Mouse (Mus musculus) ZHBTc4 (cell line): ENCODE measurements at regions not wholly inside any gene's neighbourhood (a gene's known extent, or its start where the extent isn't known, plus 50 kb on each side); places are given as distances from the start of the nearest gene placed in this dataset.

ENCODE experiments used
- DNase-seq: peaks from one replicate; pipeline ENCODE4 v3.0.0-alpha.2; 2011; ENCODE audit warnings: low read depth, low spot score

DNA sequence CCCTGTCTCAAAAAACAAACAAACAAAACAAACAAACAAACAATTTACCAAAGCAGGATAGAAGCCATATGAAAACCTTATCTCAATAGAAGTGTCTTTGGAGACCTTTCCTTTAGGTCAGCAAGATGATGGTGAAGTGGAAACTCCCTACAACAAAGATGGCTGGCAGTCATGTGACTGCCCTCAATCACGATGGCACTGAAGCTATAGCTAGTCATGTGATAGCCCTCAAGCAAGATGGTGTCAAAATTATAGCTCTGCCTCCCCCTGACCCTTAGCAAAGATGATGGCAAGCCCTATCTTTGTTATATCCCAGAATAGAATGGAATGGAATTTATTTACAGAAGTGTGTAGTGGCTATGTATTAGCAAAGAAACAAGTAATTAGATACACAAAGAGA, 423.2 kb downstream of the 1810013L24Rik start:
- peak; percentile 53 for DNase-seq

DNA sequence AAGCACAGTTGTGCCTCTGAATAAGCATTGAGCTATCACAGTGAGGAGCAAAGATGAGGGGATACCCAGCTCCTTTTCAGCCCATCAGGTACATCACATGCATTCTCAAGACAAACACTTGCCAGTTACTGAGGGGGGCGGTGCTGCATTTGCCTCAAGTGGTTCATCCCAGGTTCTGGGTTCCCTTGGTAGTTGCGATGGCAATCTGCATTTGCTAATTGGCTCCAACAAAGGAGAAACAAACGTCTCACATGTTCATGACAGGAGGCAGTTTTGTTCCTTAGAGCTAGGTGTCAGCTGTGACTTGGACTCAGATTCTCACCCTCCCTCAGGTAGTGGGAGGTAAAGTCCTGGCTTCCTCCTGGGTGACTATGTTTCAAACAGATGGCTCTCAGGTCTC, 425.5 kb downstream of the 1810013L24Rik start:
- peak; percentile 59 for DNase-seq

DNA sequence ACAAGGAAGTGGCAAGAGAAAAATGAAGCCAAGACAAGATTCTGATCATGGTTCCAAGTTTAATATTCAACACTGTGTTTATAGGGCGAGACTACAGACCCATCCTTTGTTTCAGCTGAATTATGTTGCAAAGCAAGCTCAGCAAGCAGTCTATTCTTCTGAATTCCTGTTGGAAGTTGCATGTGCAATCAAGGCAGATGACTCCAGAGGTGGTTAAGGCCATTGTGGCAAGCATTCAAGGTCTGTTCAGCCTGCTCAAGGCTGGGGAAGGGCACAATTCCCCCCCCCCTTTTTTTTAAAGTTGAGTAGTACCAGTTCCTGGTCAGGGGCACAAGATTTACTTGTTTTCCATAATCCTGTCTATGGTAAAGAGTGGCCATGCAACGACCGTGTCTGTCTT, 431.1 kb downstream of the 1810013L24Rik start:
- DNase-seq = peak; percentile 32

DNA sequence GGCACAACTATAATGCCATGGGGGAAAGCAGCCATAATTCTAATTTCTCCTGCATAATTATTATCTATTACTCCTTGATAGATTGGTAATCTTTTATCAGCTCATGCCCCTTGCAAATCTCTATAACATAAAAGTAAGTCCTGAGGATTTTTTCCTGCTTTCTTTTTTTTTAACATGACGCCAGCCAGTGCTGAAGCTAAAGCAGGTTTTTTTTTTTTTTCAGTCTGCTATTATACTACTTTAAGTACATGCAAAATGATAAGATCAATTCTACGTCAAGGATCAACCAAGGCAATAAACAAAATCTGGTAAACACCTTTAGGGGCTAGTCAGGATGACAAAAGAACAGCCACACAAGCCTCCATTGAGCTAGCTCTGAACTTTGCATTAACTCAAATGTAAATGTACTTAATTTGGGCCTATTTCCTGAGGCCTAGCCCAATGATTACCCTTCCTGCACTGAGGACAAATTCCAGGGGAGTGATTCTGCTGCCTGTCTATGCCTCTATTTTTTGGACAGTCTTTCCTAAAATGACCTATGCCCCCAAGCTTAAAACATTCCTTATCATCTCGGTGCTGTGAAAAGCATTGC, 434.8 kb downstream of the 1810013L24Rik start:
- peak; percentile 86 for DNase-seq

DNA sequence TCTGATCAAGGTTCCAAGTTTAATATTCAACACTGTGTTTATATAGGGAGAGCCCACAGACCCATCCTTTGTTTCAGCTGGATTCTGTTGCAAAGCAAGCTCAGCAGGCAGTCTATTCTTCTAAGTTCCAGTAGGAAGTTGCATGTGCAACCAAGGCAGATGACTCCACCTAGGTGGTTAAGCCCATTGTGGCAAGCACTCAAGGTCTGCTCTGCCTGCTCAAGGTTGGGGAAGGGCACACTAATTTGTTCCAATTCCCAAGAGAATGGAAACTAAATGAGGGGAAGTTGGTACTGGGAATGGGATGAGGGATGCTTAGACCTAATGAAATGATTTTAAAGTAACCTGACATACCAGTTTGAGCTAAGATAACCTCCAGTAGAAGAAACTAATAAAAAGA, 437.3 kb downstream of the 1810013L24Rik start:
- DNase-seq = peak; percentile 92

DNA sequence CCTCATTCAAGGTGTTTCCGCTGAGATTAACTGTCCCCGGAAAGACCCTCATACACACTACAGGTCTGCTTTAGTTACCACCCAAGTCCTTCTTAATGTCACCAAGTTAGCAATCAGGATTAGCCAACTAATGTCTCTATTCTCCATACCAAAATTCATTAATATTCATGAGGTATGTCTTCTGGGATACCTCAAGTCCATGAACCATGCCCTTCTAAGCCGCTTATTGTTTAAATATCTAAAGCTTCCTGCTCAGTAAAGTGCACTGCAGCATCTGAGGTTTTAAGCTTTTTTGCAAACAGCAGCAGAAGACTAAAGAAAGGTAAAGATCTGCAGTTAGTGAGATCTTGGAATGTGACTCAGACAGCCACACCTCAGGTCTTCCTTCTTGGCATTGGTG, 440.2 kb downstream of the 1810013L24Rik start:
- DNase-seq = no peak

DNA sequence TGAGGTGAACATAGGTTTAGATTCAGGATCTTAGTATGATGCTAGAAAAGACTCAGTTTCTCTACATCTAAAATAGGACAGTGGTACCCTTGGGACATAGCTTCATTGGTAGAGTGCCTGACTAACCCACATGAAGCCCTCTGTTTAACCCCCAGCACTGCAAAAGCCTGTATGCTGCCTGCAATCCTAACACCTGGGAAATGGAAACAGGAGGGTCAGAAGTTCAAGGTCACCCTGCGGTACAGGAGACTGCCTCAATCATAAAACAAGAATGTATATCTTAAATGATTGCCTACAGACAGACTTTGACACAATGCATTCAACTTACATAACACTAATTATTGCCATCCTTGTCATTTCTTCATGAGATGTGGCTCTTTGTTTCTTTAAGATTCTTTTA, 440.8 kb downstream of the 1810013L24Rik start:
- DNase-seq = peak; percentile 35

DNA sequence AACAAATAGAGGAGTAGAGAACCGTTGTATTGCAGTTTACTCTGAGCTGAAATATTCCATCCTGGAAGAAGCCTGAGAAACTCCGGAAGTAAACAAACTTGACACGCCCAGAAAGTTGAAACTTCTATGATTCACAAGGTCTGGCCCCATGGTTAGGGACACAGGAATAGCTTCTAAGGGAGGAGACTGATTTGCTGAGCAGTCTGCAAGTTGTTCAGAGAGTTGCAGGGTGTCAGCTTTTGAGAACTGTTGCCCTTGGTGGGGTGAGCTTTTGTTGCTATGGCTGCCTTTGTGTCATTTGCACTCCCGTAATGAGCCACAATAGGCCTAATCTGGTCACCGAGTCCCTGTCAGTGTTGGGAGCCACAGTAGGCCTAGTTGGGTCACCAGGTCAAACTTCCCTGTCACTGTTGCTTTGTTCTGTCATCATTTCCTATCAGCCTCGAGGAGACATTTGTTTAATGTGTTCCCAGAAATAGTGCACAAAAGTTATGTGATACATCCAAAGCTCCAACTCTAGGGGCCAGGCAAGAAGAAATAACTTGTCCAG, 443.9 kb downstream of the 1810013L24Rik start:
- DNase-seq = no peak

DNA sequence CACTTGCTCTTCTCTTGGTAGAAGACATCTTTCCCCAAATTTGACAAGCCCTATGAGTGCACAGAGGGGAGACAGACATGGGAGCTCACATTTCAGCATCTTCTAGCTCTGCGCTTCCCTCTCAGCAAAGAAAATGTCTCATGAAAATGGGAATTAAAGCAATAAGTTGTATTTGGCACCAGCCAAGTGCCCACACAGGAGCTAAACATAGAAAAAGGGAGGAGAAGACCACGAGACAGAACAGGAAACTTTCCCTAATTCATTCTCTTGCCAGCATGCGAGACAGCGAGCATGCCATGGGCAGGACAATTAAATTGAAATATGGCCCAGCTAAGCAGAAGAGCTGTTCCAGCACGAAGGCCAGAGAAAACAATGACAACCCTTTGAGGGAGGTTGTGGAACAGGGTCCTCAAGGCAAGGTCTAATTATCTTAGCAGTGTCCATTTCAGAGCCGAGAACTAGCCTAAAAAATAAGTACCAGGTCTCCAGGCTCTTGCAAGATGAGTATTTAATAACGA, 444.7 kb downstream of the 1810013L24Rik start:
- DNase-seq = no peak

DNA sequence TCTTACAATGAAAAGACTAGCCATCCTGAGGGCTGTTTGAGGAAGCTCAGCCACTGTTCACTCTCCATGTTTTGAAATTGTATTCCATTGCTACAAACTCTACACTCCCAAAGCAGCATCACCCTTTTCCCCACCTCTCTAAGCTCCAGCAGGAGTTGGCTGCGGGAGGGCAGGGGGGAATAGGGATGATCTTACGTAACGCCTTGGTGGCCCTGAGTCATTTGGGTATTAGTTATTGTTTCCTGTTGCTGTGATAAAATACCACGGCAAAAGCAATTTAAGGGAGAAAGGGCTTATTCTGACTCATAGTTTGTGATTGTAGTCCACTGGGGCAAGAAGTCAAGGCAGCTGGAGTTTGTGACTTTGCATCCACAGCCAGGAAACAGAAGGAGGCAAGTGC, 445.5 kb downstream of the 1810013L24Rik start:
- no peak for DNase-seq

DNA sequence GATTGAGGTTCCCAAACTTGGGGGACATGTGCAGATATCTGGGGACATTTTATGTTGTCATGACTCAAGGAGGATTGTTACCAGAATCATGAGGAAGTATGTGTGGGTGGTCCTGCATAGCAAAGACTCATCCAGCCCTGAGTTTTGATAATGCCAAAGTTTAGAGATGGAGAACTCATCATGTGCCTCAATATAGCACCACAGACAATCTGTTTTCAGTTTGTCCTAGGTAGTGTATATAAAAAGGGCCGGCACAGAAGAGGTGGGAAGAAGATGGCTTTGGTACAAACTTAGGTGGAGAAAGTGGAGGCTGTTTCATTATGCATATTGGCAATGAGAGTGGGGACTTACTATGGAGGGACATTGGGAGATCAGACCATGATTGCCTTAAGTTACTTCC, 447.2 kb downstream of the 1810013L24Rik start:
- no peak for DNase-seq

DNA sequence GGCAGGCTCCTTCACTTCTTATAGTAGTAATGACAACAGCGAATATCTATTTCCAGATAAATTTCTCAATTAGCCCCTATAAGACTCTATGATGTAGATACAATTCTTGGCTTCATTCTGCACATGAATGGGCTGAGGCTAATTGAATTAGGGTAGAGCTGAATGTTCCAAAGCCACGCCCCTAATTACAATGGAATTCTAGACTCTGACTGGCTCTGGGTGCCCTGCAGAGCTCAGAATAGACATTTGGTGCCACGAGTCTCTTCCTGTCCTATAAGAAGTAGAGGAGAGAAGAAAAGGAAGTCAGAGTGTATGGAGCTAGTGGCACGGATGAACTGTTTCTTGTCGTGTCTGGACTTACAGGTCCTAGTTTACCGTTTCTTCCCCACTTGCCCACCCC, 449.8 kb downstream of the 1810013L24Rik start:
- DNase-seq = peak; percentile 60

DNA sequence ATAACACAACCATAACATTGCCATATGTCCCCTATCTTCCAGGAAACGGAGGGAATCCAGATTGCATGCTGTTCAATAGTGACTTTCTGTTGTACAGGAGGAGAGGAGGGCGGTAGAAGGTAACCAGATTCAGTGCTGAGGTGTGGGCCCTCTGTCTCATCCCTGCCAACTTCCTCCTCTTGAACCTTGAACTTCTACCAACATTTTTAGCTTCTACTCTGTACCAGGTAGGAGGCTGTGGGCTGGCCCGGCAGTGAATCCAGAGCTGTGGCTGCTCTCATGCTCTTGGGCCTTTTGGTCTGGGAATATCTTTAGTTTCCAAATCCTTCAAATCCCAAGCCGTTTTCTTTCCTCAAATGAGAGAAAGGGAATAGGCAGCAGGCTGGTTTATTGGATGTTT, 450.5 kb downstream of the 1810013L24Rik start:
- no peak for DNase-seq

DNA sequence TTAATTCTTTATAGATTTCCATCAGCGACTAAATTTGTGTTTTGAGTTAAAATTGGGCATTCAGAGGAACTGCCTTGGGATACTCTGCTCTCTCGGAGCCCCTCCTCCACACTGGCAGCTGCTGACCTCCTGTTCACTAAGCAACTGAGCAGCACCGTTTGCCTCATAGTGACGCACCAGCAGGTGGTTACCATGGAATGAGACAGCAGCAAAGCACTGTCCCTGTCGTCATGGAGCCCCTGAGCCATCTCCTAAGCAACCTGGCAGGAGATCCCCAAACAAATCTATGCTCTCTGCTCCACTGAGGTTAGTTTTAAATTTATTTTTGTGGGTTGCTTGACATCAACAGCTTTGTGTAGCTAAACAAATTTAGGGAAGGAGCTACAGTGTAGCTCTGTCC, 451.0 kb downstream of the 1810013L24Rik start:
- peak; percentile 43 for DNase-seq

DNA sequence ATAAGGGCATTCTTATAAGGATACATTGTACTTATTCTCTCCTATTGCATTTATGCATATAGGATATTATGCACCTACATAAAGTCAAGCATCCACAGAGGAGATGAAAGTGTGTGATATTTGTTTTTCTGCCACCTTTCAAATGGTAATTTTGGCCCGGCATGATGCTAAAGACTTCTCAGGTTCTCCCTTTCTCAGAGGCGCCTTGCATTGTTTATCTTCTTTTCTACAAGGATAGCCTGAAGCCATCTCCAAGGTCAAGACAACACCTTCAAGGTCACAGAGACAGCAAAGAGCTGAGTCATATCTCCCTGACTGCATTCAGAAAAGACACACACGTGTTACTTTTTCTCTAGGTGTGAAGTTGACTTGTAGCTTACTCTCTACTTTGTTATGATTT, 454.5 kb downstream of the 1810013L24Rik start:
- DNase-seq = peak; percentile 88

DNA sequence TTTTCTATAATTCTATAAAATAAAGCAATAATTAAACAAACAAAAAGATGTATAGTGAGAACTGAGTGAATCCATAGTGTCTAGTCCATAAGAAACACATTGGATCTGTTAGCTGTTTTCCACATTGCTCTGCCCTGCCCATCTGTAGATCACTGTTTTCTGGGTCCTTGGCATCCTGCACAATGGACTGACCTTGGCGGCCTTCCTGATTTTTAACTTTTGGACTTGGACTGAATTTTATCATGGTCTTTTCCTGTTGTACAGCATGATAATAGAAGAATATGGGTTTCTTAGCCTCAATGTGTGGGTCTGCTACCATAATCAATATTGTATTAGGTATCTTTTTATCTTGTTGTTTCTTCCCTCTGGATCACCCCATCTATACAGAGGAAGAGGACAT, 456.0 kb downstream of the 1810013L24Rik start:
- no peak for DNase-seq

DNA sequence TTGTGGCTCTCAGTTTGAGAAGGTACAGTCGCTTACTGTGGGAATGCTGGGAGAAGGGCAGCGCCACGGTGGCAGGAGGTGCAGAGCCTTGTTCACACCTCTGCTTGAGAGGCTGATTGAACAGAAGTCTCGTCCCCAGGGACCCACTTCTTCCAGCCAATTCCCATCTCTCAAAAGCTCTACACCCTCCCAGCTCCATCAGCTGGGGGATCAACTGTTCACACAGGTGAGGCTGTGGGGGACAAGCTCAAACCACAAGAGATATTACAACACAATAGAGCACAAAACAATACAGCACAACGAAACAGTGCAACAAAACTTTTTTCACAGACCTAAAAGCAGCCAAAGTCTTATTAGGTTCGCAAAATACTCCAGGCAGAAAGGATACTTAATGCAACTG, 457.7 kb downstream of the 1810013L24Rik start:
- no peak for DNase-seq

DNA sequence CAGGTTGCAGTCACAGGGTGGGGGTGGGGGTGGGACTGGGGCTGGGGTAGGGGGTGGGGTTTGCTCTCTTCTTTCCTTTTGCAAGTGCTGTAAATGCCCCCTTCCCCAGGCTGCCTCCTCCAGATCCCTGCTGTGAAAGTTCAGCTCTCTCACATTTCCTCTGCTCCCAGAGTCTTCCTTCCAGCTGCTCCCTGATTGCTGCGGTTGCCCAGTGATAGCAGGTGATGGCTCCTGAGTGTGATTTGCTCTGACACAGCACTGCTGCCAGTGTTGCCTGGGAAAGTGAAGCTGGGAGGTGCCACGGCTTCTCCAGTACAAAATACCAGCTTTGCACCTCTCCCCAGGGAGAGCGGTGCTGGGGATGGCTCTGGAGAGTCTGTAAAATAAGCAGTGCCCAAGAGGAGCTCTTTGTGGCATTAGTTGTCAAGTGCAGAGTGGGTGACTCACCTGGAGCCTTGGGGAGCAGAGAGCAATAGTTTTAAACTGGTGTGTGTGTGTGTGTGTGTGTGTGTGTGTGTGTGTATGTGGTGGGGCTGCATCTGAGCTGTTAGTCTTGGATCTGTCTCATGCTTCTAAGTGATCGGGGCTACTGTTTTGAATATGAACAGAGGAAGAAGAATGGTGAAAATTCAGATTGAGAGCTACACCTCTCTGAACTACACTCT, 461.6 kb downstream of the 1810013L24Rik start:
- peak; percentile 45 for DNase-seq

DNA sequence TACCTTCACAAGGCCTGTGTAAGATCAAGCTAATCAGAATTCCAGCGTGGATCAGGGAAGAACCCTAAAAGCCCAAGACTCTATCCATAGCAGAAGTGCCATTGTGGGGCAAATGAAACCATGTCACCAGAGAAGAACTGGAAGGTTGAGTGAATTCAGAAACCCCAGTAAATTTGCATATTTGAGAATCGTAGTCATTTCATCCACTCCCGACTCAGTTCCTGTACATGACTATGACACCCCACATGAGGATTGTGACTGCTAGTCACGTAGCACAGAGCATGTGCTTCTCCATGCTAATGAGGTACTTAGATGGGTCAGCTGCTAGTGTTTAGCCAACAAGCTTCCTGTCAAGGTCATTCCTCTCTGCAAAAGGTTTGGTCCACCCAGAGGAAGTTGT, 473.2 kb downstream of the 1810013L24Rik start:
- DNase-seq = no peak

DNA sequence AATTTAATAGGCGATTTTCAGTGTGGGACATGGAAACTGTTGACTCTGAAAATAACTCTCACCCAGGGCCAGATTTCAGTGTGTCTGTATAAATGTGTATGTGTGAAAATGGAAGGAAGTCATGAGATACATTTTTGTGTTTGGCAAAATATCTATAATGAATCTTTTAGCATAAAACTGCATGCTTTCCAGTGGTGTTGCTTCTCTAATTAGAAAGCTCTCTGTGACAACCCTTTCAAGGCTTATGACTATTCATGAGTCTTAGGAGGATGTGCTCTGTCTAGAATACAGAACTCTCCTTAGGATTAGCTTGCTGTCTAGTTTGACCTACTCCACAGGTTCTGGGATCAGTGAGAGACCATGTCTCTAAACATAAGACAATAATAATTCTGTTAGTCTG, 474.2 kb downstream of the 1810013L24Rik start:
- no peak for DNase-seq

DNA sequence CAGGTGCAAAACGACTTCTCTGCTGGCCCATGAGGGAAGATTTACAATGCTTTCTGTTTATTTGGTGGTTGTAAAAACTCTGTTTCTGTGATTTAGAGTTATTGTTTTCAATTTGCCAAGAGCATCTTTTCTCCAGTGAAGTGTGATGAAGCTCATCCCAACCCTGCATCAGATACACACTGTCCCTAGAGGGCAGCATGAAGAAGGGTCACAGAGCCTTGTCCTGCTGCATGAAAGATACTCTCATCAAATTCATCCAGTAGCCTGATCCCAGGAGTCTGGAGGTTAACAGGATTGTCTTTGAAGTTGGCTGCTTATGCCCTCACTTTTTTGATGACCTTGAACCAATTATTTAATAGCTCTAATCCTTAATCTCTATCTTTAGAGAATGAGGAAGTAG, 480.8 kb downstream of the 1810013L24Rik start:
- no peak for DNase-seq

DNA sequence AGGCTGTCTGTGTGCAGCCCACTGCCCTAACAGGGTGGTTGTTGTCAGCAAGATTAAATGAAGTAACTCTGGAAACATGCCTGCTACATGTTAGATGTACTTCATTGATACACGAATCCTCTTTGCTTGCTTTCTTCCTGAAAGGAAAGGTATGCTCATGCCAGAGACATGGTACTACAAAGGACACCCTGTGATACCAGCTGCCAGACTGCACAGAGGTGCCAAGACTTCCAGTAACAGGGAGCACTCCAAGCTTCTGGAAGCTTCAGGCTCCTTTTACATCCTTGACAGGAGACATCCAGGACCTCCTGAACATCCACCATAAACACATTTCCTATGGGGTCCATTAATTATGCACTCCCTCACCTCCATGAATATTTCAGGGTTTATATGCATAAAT, 505.7 kb downstream of the 1810013L24Rik start:
- DNase-seq = no peak

DNA sequence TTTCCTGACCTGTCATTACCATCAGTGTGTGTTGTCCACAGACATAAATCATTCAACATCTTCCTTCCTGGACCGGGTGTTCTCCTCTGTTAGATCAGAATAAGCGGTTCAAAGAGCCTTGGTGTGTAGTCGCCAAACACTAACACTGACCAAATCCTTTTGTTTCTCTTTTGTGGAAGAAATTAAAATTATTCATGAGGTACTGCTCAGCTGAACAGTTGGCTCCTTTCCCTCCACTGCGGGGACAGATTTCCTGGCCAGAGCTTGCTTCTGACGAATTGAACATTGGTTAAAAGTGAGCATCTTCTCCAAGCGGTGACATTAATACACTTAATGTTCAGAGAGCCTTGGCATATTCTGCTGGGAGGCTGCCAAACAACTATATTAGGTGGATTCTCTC, 506.2 kb downstream of the 1810013L24Rik start:
- no peak for DNase-seq
